Mouse (Mus musculus): ENCODE results near the gene Hcn3. TPM values are rescaled to one million over a fixed set of nuclear protein-coding genes. Genes with fewer than 3 reads are reported as not detected.
A peak's percentile ranks its signal among the peaks of the same experiment; 100 is the strongest.

Gene Hcn3
- polyA plus RNA-seq, 1 experiment: 0.47 TPM

GRCm38 (mm10) chr3:89182531-89183057 lies 22.6 kb upstream of the Hcn3 start:
- peaks cover 4% of the 10 kb centered on the region for H3K4me1 ChIP-seq (ENCODE audit: control insufficient read depth, insufficient read depth, low read length)
- no peak overlapping the region for H3K27ac ChIP-seq (ENCODE audit: insufficient read depth, low read depth, low read length)
- no peak for TF ChIP-seq POLR2A (IDR thresholded peaks at IDR 0.05; ENCODE audit: borderline replicate concordance, low read depth, low read length)
- TF ChIP-seq CTCF (IDR thresholded peaks at IDR 0.05; ENCODE audit: low read depth, low read length): no peak
- H3K4me3 ChIP-seq (ENCODE audit: insufficient read depth, low read length): no peak overlapping the region

- no peak overlapping the region for H3K27ac ChIP-seq (ENCODE audit: insufficient read depth, low read depth, low read length)
- TF ChIP-seq POLR2A (IDR thresholded peaks at IDR 0.05; ENCODE audit: borderline replicate concordance, low read depth, low read length) (no peak), CTCF (IDR thresholded peaks at IDR 0.05; ENCODE audit: low read depth, low read length) (no peak)
- peaks cover 4% of the 10 kb centered on the region for H3K4me1 ChIP-seq (ENCODE audit: control insufficient read depth, insufficient read depth, low read length)
- H3K4me3 ChIP-seq (ENCODE audit: insufficient read depth, low read length): no peak overlapping the region
These were observed 21.9 kb upstream of the Hcn3 start for GRCm38 (mm10) chr3:89181749-89182500.

- no peak for TF ChIP-seq POLR2A (IDR thresholded peaks at IDR 0.05; ENCODE audit: borderline replicate concordance, low read depth, low read length)
- TF ChIP-seq CTCF (IDR thresholded peaks at IDR 0.05; ENCODE audit: low read depth, low read length): no peak
- peaks cover 7% of the 10 kb centered on the region for H3K4me1 ChIP-seq (ENCODE audit: control insufficient read depth, insufficient read depth, low read length)
- H3K4me3 ChIP-seq (ENCODE audit: insufficient read depth, low read length): 0 out of 2 replicates have a peak overlapping the region, but pooled peaks have one; percentile 74
- no peak overlapping the region for H3K27ac ChIP-seq (ENCODE audit: insufficient read depth, low read depth, low read length)
These were observed 19.1 kb upstream of the Hcn3 start for GRCm38 (mm10) chr3:89179056-89179455.

- peaks cover 7% of the 10 kb centered on the region for H3K4me1 ChIP-seq (ENCODE audit: control insufficient read depth, insufficient read depth, low read length)
- H3K4me3 ChIP-seq (ENCODE audit: insufficient read depth, low read length): peak overlapping the region; percentile 74
- TF ChIP-seq CTCF (IDR thresholded peaks at IDR 0.05; ENCODE audit: low read depth, low read length) (no peak), POLR2A (IDR thresholded peaks at IDR 0.05; ENCODE audit: borderline replicate concordance, low read depth, low read length) (no peak)
- peak overlapping the region; percentile 64 for H3K27ac ChIP-seq (ENCODE audit: insufficient read depth, low read depth, low read length)
These were observed 18.1 kb upstream of the Hcn3 start for GRCm38 (mm10) chr3:89178107-89178385.

GRCm38 (mm10) chr3:89177242-89178106 lies 17.5 kb upstream of the Hcn3 start, which contains the start of gene Scamp3:
Gene Scamp3 (plus strand): TSS chr3:89177473.
- peak within 1 kb of the TSS; percentile 64 for H3K27ac ChIP-seq (ENCODE audit: insufficient read depth, low read depth, low read length)
- H3K4me1 ChIP-seq (ENCODE audit: control insufficient read depth, insufficient read depth, low read length): peaks cover 7% of the 10 kb centered on the region
- peak within 1 kb of the TSS; percentile 74 for H3K4me3 ChIP-seq (ENCODE audit: insufficient read depth, low read length)
- no peak for TF ChIP-seq POLR2A (IDR thresholded peaks at IDR 0.05; ENCODE audit: borderline replicate concordance, low read depth, low read length)
- no peak for TF ChIP-seq CTCF (IDR thresholded peaks at IDR 0.05; ENCODE audit: low read depth, low read length)

- TF ChIP-seq CTCF (IDR thresholded peaks at IDR 0.05; ENCODE audit: low read depth, low read length): no peak
- TF ChIP-seq POLR2A (IDR thresholded peaks at IDR 0.05; ENCODE audit: borderline replicate concordance, low read depth, low read length): no peak
- H3K4me3 ChIP-seq (ENCODE audit: insufficient read depth, low read length): no peak overlapping the region
- peak overlapping the region; percentile 22; the same call in 1 of the 2 replicates for H3K27ac ChIP-seq (ENCODE audit: insufficient read depth, low read depth, low read length)
- peaks cover 7% of the 10 kb centered on the region for H3K4me1 ChIP-seq (ENCODE audit: control insufficient read depth, insufficient read depth, low read length)
These were observed 16.4 kb upstream of the Hcn3 start for GRCm38 (mm10) chr3:89176421-89176820.

GRCm38 (mm10) chr3:89175544-89175943 lies 15.5 kb upstream of the Hcn3 start:
- Histone ChIP-seq H3K27ac (ENCODE audit: insufficient read depth, low read depth, low read length) (no peak overlapping the region), H3K4me1 (ENCODE audit: control insufficient read depth, insufficient read depth, low read length) (peaks cover 7% of the 10 kb centered on the region)
- TF ChIP-seq CTCF (IDR thresholded peaks at IDR 0.05; ENCODE audit: low read depth, low read length) (no peak), POLR2A (IDR thresholded peaks at IDR 0.05; ENCODE audit: borderline replicate concordance, low read depth, low read length) (no peak)

GRCm38 (mm10) chr3:89174844-89175243 lies 14.8 kb upstream of the Hcn3 start:
- H3K4me1 ChIP-seq (ENCODE audit: control insufficient read depth, insufficient read depth, low read length): peaks cover 7% of the 10 kb centered on the region
- TF ChIP-seq POLR2A (IDR thresholded peaks at IDR 0.05; ENCODE audit: borderline replicate concordance, low read depth, low read length) (no peak), CTCF (IDR thresholded peaks at IDR 0.05; ENCODE audit: low read depth, low read length) (no peak)
- H3K4me3 ChIP-seq (ENCODE audit: insufficient read depth, low read length): no peak overlapping the region
- H3K27ac ChIP-seq (ENCODE audit: insufficient read depth, low read depth, low read length): no peak overlapping the region

More at GRCm38 (mm10) chr3:89175544-89175943, 15.5 kb upstream of the Hcn3 start:
- H3K4me3 ChIP-seq (ENCODE audit: insufficient read depth, low read length): no peak overlapping the region

GRCm38 (mm10) chr3:89166945-89167344 lies 6.9 kb upstream of the Hcn3 start:
- no peak for TF ChIP-seq CTCF (IDR thresholded peaks at IDR 0.05; ENCODE audit: low read depth, low read length)
- no peak for TF ChIP-seq POLR2A (IDR thresholded peaks at IDR 0.05; ENCODE audit: borderline replicate concordance, low read depth, low read length)
- Histone ChIP-seq H3K27ac (ENCODE audit: insufficient read depth, low read depth, low read length) (no peak overlapping the region), H3K4me1 (ENCODE audit: control insufficient read depth, insufficient read depth, low read length) (peaks cover 16% of the 10 kb centered on the region), H3K4me3 (ENCODE audit: insufficient read depth, low read length) (no peak overlapping the region)
